Mouse (Mus musculus) gastrocnemius, postnatal 25 days (tissue): ENCODE data around the gene Ldb1. TPM values are rescaled to one million over a fixed set of nuclear protein-coding genes. Genes with fewer than 3 reads are reported as not detected.

Experiments used
- total RNA-seq, 2 experiments: library from RNA; stranded (reverse); gene quantifications; 1 replicate in 1 of 2; 2 replicates in 1 of 2; pipeline ENCODE4 v1.2.3; 2021

Ldb1 gene
- total RNA-seq, 2 experiments from 2014 or later: 15.5 to 16.5 TPM

Other genes starting within 250 kb of the Ldb1 start
- gene Kcnip2, start 229.2 kb downstream of the Ldb1 start, total RNA-seq: under 1 TPM in 1 of 2 experiments, not detected in 1; 0.29 TPM
- gene Armh3, start 46.7 kb downstream of the Ldb1 start, total RNA-seq: 10 to 100 TPM; 10.2 TPM
- 1 to 10 TPM; 2.7 to 3.9 TPM for gene Hps6, start 41.7 kb downstream of the Ldb1 start, total RNA-seq
- 10 to 100 TPM; 12.5 to 13.7 TPM for gene Pprc1, start 328 bp downstream of the Ldb1 start, total RNA-seq
- gene Nolc1, start 30.6 kb upstream of the Ldb1 start, total RNA-seq: 10 to 100 TPM; 15.0 to 19.7 TPM
- not detected for gene Elovl3, start 86.7 kb upstream of the Ldb1 start, total RNA-seq
- gene Pitx3, start 103.1 kb upstream of the Ldb1 start, total RNA-seq: 10 to 100 TPM in 1 of 2 experiments, 1 to 10 TPM in 1; 9.9 to 12.7 TPM
- 10 to 100 TPM; 47.4 to 48.3 TPM for gene Gbf1, start 107.3 kb upstream of the Ldb1 start, total RNA-seq